Mouse (Mus musculus) lung, postnatal 14 days (tissue): ENCODE measurements around the gene Ndufv2.
"Not testable (repeated sequence)": the region's sequence is repeated elsewhere in the genome, so short reads cannot be mapped to it uniquely, and the experiment has no call there.

ENCODE experiments used
- DNase-seq: peaks from one replicate; pipeline ENCODE4 v3.0.0; 2021

Ndufv2 gene

DNA sequence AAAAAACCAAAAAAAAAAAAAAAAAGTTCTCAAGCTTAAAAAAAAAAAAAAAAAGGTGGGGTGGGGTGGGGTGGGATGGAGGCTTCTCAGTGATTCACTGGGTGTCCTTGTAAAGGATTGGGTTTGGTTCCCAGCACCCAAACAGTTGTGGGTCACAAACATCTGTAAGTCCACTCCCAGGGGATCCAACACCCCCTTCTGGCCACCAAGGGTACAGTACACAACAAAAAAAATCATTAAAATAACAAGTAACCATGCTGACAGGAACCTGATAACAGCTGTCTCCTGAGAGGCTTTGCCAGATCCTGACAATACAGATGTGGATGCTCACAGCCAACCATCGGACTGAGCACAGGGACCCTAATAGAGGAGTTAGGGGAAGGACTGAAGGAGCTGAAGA is 16.9 kb downstream of the Ndufv2 start:
- DNase-seq, result no peak

- peak; percentile 5 for DNase-seq
Measured at GRCm38 (mm10) chr17:66077437-66077850, 23.9 kb downstream of the Ndufv2 start.

DNA sequence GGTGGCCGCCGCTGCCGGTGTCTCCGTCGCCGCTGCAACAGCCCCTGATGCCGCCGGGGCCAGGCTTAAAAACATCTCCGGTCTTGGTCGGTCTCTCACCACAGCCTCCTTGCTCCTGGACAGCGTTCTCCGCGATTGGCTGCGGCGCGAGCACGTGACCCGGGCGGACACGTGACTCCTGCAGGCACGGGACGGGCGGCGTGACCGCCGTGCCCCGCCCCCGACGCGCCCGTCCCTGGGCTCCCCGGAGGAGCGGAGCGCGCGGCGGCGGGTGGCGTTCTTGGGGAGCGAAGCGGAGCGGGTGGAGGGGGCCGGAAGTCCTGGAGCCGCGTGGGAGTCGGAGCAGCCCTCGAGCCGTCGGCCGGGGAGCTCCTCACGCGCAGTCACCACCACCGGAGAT is 24.4 kb downstream of the Ndufv2 start, which contains the start of gene Ankrd12:
Gene Ankrd12 (minus strand): TSS at position 156 of the 400 bp plus-strand sequence.
- DNase-seq, result peak; percentile 95

GRCm38 (mm10) chr17:66076174-66076927 is 25.0 kb downstream of the Ndufv2 start:
- peak; percentile 35 for DNase-seq

DNA sequence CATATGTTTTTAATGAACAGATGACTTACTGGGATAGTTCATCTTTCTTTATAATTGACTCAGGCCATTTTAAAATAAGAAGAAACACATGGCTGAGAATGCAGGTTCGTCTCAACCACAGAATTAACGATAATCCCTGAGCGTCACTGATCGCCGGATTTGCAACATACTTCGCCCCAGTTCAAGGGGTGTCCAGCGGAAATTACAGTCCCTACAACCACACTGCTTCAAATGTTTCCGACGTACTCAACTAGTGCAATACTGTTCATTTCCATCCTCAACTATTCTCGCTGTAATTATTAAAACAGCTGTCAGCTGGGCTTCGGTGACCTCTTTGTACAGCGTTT is 25.6 kb downstream of the Ndufv2 start:
- DNase-seq, result peak; percentile 6

GRCm38 (mm10) chr17:66073971-66074370 is 27.4 kb downstream of the Ndufv2 start:
- no peak for DNase-seq

DNA sequence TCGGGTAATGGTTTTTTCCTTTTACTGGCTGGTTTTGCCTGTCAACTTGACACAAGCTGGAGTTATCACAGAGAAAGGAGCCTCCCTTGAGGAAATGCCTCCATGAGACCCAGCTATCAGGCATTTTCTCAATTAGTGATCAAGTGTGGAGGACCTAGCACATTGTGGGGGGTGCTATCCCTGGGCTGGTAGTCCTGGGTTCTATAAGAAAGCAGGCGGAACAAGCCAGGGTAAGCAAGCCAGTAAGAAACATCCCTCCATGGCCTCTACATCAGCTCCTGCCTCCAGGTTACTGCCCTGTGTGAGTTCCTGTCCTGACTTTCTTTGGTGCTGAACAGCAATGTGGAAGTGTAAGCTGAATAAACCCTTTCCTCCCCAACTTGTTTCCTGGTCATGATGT is 32.3 kb downstream of the Ndufv2 start:
- DNase-seq, result not testable (repeated sequence)

GRCm38 (mm10) chr17:66065115-66065514 is 36.2 kb downstream of the Ndufv2 start:
- no peak for DNase-seq

- no peak for DNase-seq
Measured at GRCm38 (mm10) chr17:66061241-66061938, 40.0 kb downstream of the Ndufv2 start.

DNA sequence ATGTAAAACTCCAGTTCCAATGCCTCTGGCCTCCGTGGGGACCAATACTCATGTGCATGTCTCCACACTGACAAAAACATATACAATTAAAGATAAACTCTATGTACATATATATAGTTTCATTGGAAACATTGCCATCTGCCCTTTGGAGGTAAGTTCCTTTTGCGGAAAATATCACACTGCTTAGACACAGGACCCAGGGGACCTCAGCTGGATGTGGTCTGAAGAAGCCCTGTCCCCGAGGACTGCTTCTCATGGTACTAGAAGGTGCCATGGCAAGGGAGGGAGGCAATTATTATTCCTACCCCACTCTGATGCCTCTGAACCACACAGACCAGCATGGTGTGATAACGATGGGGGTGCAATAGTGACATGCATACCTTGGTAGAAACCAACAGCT is 43.2 kb downstream of the Ndufv2 start:
- DNase-seq, result no peak

DNA sequence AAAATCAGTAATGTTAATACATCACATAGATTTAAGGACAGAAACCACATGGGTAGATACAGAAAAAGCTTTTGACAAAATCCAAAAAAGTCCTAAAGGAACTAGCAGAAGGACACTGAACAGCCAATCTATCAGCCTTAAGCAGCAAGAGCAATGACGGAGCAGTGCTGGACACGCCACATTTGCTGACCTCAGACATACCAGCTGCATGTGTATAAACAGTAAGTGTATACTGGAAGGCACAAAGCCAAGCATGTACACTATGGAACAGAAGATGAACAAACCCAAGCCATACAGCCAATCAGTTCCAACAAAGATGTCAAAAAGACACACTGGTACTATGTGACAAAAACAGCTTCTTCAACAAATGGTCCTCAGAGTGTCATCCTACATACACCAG is 44.2 kb downstream of the Ndufv2 start:
- no peak for DNase-seq

- no peak for DNase-seq
Measured at GRCm38 (mm10) chr17:66053349-66053748, 48.0 kb downstream of the Ndufv2 start.

- DNase-seq, result no peak
Measured at GRCm38 (mm10) chr17:66048795-66049194, 52.6 kb downstream of the Ndufv2 start.

- no peak for DNase-seq
Measured at GRCm38 (mm10) chr17:66048199-66048598, 53.2 kb downstream of the Ndufv2 start.

GRCm38 (mm10) chr17:66043679-66044078 is 57.7 kb downstream of the Ndufv2 start:
- DNase-seq, result not testable (repeated sequence)

DNA sequence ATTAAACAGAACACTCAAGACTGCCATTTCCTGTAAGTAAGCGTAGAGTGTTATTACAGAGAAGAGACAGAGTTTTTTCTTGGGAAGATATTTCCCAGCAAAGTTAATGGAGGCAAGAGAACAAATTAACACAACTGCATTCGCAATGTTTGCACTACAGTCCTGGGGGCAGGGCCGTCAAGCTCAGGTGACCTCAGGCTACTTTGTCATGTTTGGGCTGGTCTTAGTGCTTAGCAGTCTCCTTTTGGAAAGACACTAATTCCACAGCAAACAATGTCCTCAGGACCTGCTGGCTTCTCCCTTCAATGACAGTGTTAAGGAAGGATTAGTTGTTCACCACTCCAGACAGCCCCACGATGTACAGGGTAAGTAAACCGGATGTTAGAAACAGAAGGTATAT is 60.3 kb downstream of the Ndufv2 start:
- DNase-seq, result no peak

GRCm38 (mm10) chr17:66033239-66033638 is 68.1 kb downstream of the Ndufv2 start:
- DNase-seq, result no peak

GRCm38 (mm10) chr17:66031991-66032390 is 69.4 kb downstream of the Ndufv2 start:
- no peak for DNase-seq
